ENCODE assay signal across 14 mouse cellular contexts in genomic region chr5:100642316-100642715, GRCm38 (mm10).
"Had no signal": no experiment of that assay in that cellular context is flagged by ENCODE, and none has a peak within 500 bp of the region (broad histone marks: within the 10 kb centered on the region; RNA-seq: fewer than 3 reads in every experiment).

No protein-coding gene starts in this region.

- H3K4me3 ChIP-seq: liver, embryonic 13.5 days; neural tube, embryonic 13.5 days; stomach, embryonic 15.5 days had no signal

- DNase-seq: kidney, adult 18-20 months; kidney, adult 9 months; kidney, postnatal 14 days; kidney, postnatal 4 days; liver, embryonic 13.5 days; lung, adult 2 months; lung, postnatal 14 days; lung, postnatal 4 days; midbrain, embryonic 14.5 days; retina, postnatal 1 day; right cerebral cortex, postnatal 25 days; thymus, postnatal 25 days had no signal

- H3K27ac ChIP-seq: neural tube, embryonic 13.5 days; stomach, embryonic 15.5 days had no signal
